Mouse (Mus musculus) heart, embryonic 12.5 days (tissue): ENCODE measurements around the gene Gsk3b. TPM values are rescaled to one million over a fixed set of nuclear protein-coding genes. Genes with fewer than 3 reads are reported as not detected.
"Not testable (repeated sequence)": the region's sequence is repeated elsewhere in the genome, so short reads cannot be mapped to it uniquely, and the experiment has no call there.

Experiments used
- ATAC-seq: fragments of 200-750 bp; cut with Nextera tagmentation; 2 replicates; pipeline ENCODE4 v1.8.0; 2017; ENCODE audit warnings: moderate TSS enrichment, moderate library complexity; ENCODE audit not compliant: insufficient number of reproducible peaks, low FRiP score
- H3K27ac ChIP-seq: fragments of 300-500 bp; sonication (generic); 2 replicates; pipeline ENCODE4 v1.5.1; 2016; ENCODE audit warnings: mild to moderate bottlenecking, moderate library complexity; ENCODE audit not compliant: poor library complexity, severe bottlenecking
- H3K27me3 ChIP-seq: fragments of 300-500 bp; sonication (generic); replicated peaks from 2 replicates; pipeline ENCODE4 v1.6.1; 2016; ENCODE audit warnings: mild to moderate bottlenecking, moderate library complexity
- H3K36me3 ChIP-seq: fragments of 300-500 bp; sonication (generic); 2 replicates; pipeline ENCODE4 v1.6.1; 2016; ENCODE audit warnings: mild to moderate bottlenecking, moderate library complexity
- H3K4me1 ChIP-seq: fragments of 300-500 bp; sonication (generic); replicated peaks from 2 replicates; pipeline ENCODE4 v1.6.1; 2016; ENCODE audit warnings: mild to moderate bottlenecking
- H3K4me2 ChIP-seq: fragments of 300-500 bp; sonication (generic); 2 replicates; pipeline ENCODE4 v1.6.1; 2016; ENCODE audit warnings: mild to moderate bottlenecking, moderate library complexity
- H3K4me3 ChIP-seq: fragments of 300-500 bp; sonication (generic); 2 replicates; pipeline ENCODE4 v1.5.1; 2016; ENCODE audit warnings: mild to moderate bottlenecking
- H3K9ac ChIP-seq: fragments of 300-500 bp; sonication (generic); 2 replicates; pipeline ENCODE4 v1.6.1; 2016; ENCODE audit warnings: mild to moderate bottlenecking, moderate library complexity
- H3K9me3 ChIP-seq: fragments of 300-500 bp; sonication (generic); replicated peaks from 2 replicates; pipeline ENCODE4 v1.6.1; 2016; ENCODE audit warnings: mild to moderate bottlenecking, moderate library complexity
- WGBS: fragments of 180-500 bp; shearing (Covaris S2); methylation state at CpG from one replicate; pipeline ENCODE4 v1.1.7; 2016; 5-methylcytosine and 5-hydroxymethylcytosine counted together
- polyA plus RNA-seq: library from polyadenylated mRNA; unstranded; fragments of >200 nt; fragmentation: Nextera tagmentation; extraction: Ambion mirVana; gene quantifications from 2 replicates; pipeline ENCODE4 v1.2.1, GENCODE M21; 2016

The Gsk3b gene
- polyA plus RNA-seq, 1 experiment from 2014 or later: 46.8 TPM

- no peak overlapping the region for H3K27ac ChIP-seq
- H3K9me3 ChIP-seq: no peaks in the 10 kb centered on the region
- H3K36me3 ChIP-seq: peaks cover 36% of the 10 kb centered on the region
- peaks cover 12% of the 10 kb centered on the region for H3K4me1 ChIP-seq
- H3K4me2 ChIP-seq: no peak overlapping the region
- ATAC-seq: no peak
- WGBS: 88% methylated on average over 4 of the region's 4 CpGs
- H3K9ac ChIP-seq: no peak overlapping the region
- H3K4me3 ChIP-seq: no peak overlapping the region
- H3K27me3 ChIP-seq: no peaks in the 10 kb centered on the region
Observed at GRCm38 (mm10) chr16:38189952-38190351, 101.2 kb downstream of the Gsk3b start.

DNA sequence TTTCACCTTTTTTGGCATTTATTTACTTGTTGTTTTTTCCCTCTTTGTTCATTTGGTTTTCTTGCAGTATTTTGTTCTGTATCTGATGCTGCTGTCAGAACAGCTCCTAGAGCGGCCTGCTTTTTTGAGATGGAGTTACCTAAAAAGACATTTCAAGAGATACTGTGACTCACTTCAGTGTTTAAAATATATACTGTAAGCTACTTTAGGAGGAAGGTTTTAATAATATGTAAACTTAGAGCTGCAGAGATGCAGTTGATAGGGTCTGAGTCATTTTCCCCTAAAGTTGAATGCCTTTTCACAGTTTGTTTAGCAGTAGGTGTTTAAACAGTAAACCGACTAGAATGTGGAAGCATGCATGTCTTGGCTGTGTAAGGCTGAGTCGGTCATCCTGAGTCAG is 101.7 kb downstream of the Gsk3b start:
- no peak overlapping the region for H3K4me2 ChIP-seq
- peaks cover 40% of the 10 kb centered on the region for H3K36me3 ChIP-seq
- no peak overlapping the region for H3K9ac ChIP-seq
- H3K4me1 ChIP-seq: peaks cover 11% of the 10 kb centered on the region; the same call in 1 of the 2 replicates
- no peaks in the 10 kb centered on the region for H3K27me3 ChIP-seq
- no peak overlapping the region for H3K4me3 ChIP-seq
- 87% methylated on average over 3 of the region's 3 CpGs for WGBS
- ATAC-seq: no peak
- no peaks in the 10 kb centered on the region for H3K9me3 ChIP-seq
- H3K27ac ChIP-seq: no peak overlapping the region

DNA sequence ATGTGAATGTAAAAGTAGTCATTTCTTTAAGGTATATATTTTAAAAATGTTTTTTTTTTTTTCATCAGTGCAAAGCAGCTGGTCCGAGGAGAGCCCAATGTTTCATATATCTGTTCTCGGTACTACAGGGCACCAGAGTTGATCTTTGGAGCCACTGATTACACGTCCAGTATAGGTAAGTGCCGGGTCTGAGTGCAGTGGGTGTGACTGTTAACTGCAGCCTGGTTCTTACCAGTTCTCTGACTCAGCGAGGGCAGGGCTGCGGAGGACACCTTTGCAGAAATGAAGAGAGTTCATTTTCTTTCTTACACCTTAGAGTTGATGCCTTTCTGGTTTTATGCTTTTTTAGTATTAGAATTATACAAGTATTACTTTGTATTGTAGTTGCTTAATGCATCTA is 102.7 kb downstream of the Gsk3b start:
- Histone ChIP-seq H3K36me3 (peaks cover 42% of the 10 kb centered on the region), H3K27ac (no peak overlapping the region), H3K27me3 (no peaks in the 10 kb centered on the region), H3K9me3 (no peaks in the 10 kb centered on the region), H3K4me1 (peaks cover 8% of the 10 kb centered on the region; the same call in 1 of the 2 replicates), H3K4me2 (no peak overlapping the region), H3K9ac (no peak overlapping the region), H3K4me3 (no peak overlapping the region)
- WGBS: 83% methylated on average over 6 of the region's 6 CpGs
- no peak for ATAC-seq

- 0 out of 2 replicates have a peak, but pooled peaks cover 8% of the 10 kb centered on the region for H3K4me1 ChIP-seq
- H3K9me3 ChIP-seq: no peaks in the 10 kb centered on the region
- H3K4me2 ChIP-seq: no peak overlapping the region
- 83% methylated on average over 6 of the region's 6 CpGs for WGBS
- H3K4me3 ChIP-seq: no peak overlapping the region
- no peak for ATAC-seq
- H3K27ac ChIP-seq: no peak overlapping the region
- no peaks in the 10 kb centered on the region for H3K27me3 ChIP-seq
- no peak overlapping the region for H3K9ac ChIP-seq
- peaks cover 46% of the 10 kb centered on the region for H3K36me3 ChIP-seq
Observed at GRCm38 (mm10) chr16:38192640-38193039, 103.8 kb downstream of the Gsk3b start.

DNA sequence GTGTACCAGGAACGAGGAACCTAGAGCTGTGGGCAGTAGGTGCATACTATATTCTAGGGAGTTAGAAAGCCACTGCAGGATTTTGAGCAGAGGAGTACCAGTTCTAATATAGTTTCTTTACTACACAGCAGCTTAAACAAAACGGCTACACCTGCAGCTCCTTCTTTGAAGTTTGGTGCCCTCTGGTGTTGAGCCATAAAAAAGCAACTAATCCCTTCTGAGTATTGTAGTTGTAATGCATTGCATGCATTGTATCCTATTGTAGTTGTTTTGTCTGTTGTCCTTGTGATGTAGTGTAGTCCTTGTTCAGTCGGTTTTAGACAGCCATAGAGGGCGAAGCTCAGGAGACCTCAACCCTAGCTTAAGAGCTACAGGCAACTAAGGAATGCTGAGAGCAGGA is 108.5 kb downstream of the Gsk3b start:
- no peaks in the 10 kb centered on the region for H3K27me3 ChIP-seq
- H3K36me3 ChIP-seq: peaks cover 43% of the 10 kb centered on the region
- no peaks in the 10 kb centered on the region for H3K9me3 ChIP-seq
- peaks cover 5% of the 10 kb centered on the region for H3K4me1 ChIP-seq
- no peak for ATAC-seq
- H3K4me3 ChIP-seq: no peak overlapping the region
- H3K9ac ChIP-seq: no peak overlapping the region
- no peak overlapping the region for H3K4me2 ChIP-seq
- WGBS: 47% methylated on average over 4 of the region's 4 CpGs
- no peak overlapping the region for H3K27ac ChIP-seq

- H3K4me1 ChIP-seq: no peaks in the 10 kb centered on the region
- H3K27me3 ChIP-seq: no peaks in the 10 kb centered on the region
- no peak overlapping the region for H3K27ac ChIP-seq
- no peak for ATAC-seq
- H3K9ac ChIP-seq: no peak overlapping the region
- peaks cover 44% of the 10 kb centered on the region for H3K36me3 ChIP-seq
- no peak overlapping the region for H3K4me3 ChIP-seq
- 90% methylated on average over 7 of the region's 7 CpGs for WGBS
- H3K4me2 ChIP-seq: no peak overlapping the region
- H3K9me3 ChIP-seq: no peaks in the 10 kb centered on the region
Observed at GRCm38 (mm10) chr16:38205272-38205671, 116.5 kb downstream of the Gsk3b start.

DNA sequence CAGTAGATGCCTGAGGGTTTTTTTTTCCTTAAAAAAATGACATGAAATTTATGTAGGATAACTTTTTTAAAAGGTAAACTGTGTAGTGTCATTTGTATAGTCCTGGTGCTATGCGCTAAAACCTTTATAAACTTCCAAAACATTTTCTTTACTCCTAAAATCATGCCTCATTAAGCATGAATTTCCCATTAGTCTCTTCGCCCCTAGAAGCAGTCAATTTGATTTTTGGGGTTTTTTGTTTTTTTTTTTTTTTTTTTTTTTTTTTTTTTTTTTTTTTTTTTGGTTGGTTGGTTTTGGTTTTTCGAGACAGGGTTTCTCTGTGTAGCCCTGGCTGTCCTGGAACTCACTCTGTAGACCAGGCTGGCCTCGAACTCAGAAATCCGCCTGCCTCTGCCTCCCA is 133.7 kb downstream of the Gsk3b start:
- H3K36me3 ChIP-seq: peaks cover 42% of the 10 kb centered on the region
- H3K4me1 ChIP-seq, H3K27ac ChIP-seq, H3K27me3 ChIP-seq, H3K4me3 ChIP-seq, ATAC-seq, H3K9ac ChIP-seq, H3K4me2 ChIP-seq, H3K9me3 ChIP-seq: not testable (repeated sequence)
- WGBS: 100% methylated on average over 4 of the region's 5 CpGs

- no peak overlapping the region for H3K4me3 ChIP-seq
- no peaks in the 10 kb centered on the region for H3K9me3 ChIP-seq
- ATAC-seq: no peak
- H3K27me3 ChIP-seq: no peaks in the 10 kb centered on the region
- H3K4me1 ChIP-seq: 0 out of 2 replicates have a peak, but pooled peaks cover 9% of the 10 kb centered on the region
- 55% methylated on average over 4 of the region's 4 CpGs for WGBS
- H3K4me2 ChIP-seq: no peak overlapping the region
- peaks cover 21% of the 10 kb centered on the region for H3K36me3 ChIP-seq
- H3K9ac ChIP-seq: no peak overlapping the region
- H3K27ac ChIP-seq: no peak overlapping the region
Observed at GRCm38 (mm10) chr16:38236936-38237585, 148.3 kb downstream of the Gsk3b start.

- H3K27ac ChIP-seq: no peak overlapping the region
- H3K36me3 ChIP-seq: peaks cover 28% of the 10 kb centered on the region
- no peak overlapping the region for H3K4me2 ChIP-seq
- H3K27me3 ChIP-seq: no peaks in the 10 kb centered on the region
- no peaks in the 10 kb centered on the region for H3K9me3 ChIP-seq
- ATAC-seq: no peak
- H3K4me3 ChIP-seq: no peak overlapping the region
- no peak overlapping the region for H3K9ac ChIP-seq
- 73% methylated on average over 5 of the region's 5 CpGs for WGBS
- 0 out of 2 replicates have a peak, but pooled peaks cover 9% of the 10 kb centered on the region for H3K4me1 ChIP-seq
Observed at GRCm38 (mm10) chr16:38239729-38240128, 150.9 kb downstream of the Gsk3b start.

- ATAC-seq: 0 out of 2 replicates have a peak, but pooled peaks have one; percentile 29
- 0 out of 2 replicates have a peak, but pooled peaks cover 9% of the 10 kb centered on the region for H3K4me1 ChIP-seq
- 92% methylated on average over 10 of the region's 10 CpGs for WGBS
Observed at GRCm38 (mm10) chr16:38240167-38240566, 151.4 kb downstream of the Gsk3b start.

GRCm38 (mm10) chr16:38244111-38244510 is 155.3 kb downstream of the Gsk3b start:
- 88% methylated on average over 6 of the region's 6 CpGs for WGBS
- Histone ChIP-seq H3K9me3 (no peaks in the 10 kb centered on the region), H3K27ac (no peak overlapping the region), H3K9ac (no peak overlapping the region), H3K4me1 (peaks cover 8% of the 10 kb centered on the region), H3K4me3 (no peak overlapping the region), H3K4me2 (no peak overlapping the region), H3K36me3 (peaks cover 24% of the 10 kb centered on the region), H3K27me3 (no peaks in the 10 kb centered on the region)
- no peak for ATAC-seq

More at GRCm38 (mm10) chr16:38240167-38240566, 151.4 kb downstream of the Gsk3b start:
- Histone ChIP-seq H3K27me3 (no peaks in the 10 kb centered on the region), H3K27ac (no peak overlapping the region), H3K36me3 (peaks cover 28% of the 10 kb centered on the region), H3K4me3 (no peak overlapping the region), H3K9me3 (no peaks in the 10 kb centered on the region), H3K4me2 (no peak overlapping the region), H3K9ac (no peak overlapping the region)

DNA sequence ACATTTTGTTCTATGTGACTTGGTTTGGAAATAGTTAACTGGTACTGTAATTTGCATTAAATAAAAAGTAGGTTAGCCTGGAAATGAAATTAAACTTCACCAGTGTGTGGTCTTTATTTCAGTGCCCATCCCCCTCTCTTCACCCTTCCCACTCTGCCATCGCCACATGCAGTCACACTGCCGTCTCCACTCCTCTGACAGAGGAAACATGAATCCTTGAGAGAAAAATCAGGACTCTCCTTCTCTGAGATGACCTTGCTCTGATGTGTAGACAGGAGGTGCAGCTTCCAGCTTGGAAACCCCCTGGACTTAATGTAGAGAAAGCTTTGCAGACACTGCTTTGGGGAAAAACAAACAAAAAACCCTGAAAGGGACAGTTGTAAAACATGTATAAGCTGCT is 156.6 kb downstream of the Gsk3b start:
- Histone ChIP-seq H3K4me2 (no peak overlapping the region), H3K9me3 (no peaks in the 10 kb centered on the region), H3K27me3 (no peaks in the 10 kb centered on the region), H3K4me3 (no peak overlapping the region), H3K36me3 (peaks cover 22% of the 10 kb centered on the region), H3K9ac (no peak overlapping the region), H3K27ac (no peak overlapping the region), H3K4me1 (peaks cover 8% of the 10 kb centered on the region)
- 58% methylated on average over 2 of the region's 2 CpGs for WGBS
- ATAC-seq: no peak
